Mouse (Mus musculus): ENCODE results near the gene Gucy2c.

DNA sequence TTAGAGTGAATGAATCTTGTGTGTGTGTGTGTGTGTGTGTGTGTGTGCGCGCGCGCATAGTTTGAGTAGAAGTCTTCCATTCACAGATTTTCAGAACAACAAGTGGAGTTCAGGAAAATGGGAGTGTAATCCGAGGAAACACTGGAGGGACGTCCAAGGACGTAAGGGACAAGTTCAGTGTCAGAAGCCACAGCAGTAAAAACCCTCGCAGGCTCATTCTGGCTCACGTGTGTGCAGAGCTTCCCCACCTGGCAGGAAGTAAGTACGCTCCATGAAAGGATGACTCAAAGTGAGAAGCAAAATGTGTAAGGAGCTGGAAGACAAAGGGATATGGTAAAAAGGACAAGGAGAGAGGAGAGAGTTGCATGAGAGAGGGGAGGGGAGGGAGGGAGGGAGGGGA, 40.3 kb downstream of the Gucy2c start:
- TF ChIP-seq CTCF (IDR thresholded peaks at IDR 0.05; ENCODE audit: borderline replicate concordance, extremely low read depth, insufficient read depth, insufficient read length) (no peak), POLR2A (IDR thresholded peaks at IDR 0.05; ENCODE audit: borderline replicate concordance, extremely low read depth, insufficient read depth, insufficient read length, poor library complexity, severe bottlenecking) (no peak)

Data from brain, embryonic 14.5 days (tissue).